Mouse (Mus musculus) forebrain, postnatal 0 days (tissue): ENCODE data around the gene Saysd1. TPM values are rescaled to one million over a fixed set of nuclear protein-coding genes. Genes with fewer than 3 reads are reported as not detected.

ENCODE experiments used
- ATAC-seq: fragments of 200-750 bp; cut with Nextera tagmentation; 2 replicates; pipeline ENCODE4 v1.8.0; 2017; ENCODE audit warnings: mild to moderate bottlenecking, moderate library complexity
- DNase-seq: peaks from one replicate; pipeline ENCODE4 v3.0.0-alpha.2; 2015
- H3K27ac ChIP-seq: fragments of 300-500 bp; sonication (generic); 2 replicates; pipeline ENCODE4 v1.5.1; 2014; ENCODE audit warnings: low read depth, mild to moderate bottlenecking, antibody characterized with exemption, low read length, moderate library complexity, mixed read lengths
- H3K27me3 ChIP-seq: fragments of 300-500 bp; sonication (generic); 2 replicates; pipeline ENCODE4 v1.6.1; 2014; ENCODE audit warnings: mild to moderate bottlenecking, low read length, mixed read lengths; ENCODE audit not compliant: insufficient read depth
- H3K36me3 ChIP-seq: fragments of 300-500 bp; sonication (generic); 2 replicates; pipeline ENCODE4 v1.6.1; 2014; ENCODE audit warnings: mild to moderate bottlenecking, moderate library complexity; ENCODE audit not compliant: insufficient read depth
- H3K4me1 ChIP-seq: fragments of 300-500 bp; sonication (generic); 2 replicates; pipeline ENCODE4 v1.6.1; 2014; ENCODE audit warnings: antibody characterized with exemption; ENCODE audit not compliant: insufficient read depth
- H3K4me2 ChIP-seq: fragments of 300-500 bp; sonication (generic); 2 replicates; pipeline ENCODE4 v1.6.1; 2014; ENCODE audit warnings: low read depth, mild to moderate bottlenecking, moderate library complexity
- H3K4me3 ChIP-seq: fragments of 300-500 bp; sonication (generic); 2 replicates; pipeline ENCODE4 v1.5.1; 2014; ENCODE audit warnings: low read depth, low read length, mixed read lengths
- H3K9ac ChIP-seq: fragments of 300-500 bp; sonication (generic); 2 replicates; pipeline ENCODE4 v1.6.1; 2014; ENCODE audit warnings: mild to moderate bottlenecking
- H3K9me3 ChIP-seq: fragments of 300-500 bp; sonication (generic); 2 replicates; pipeline ENCODE4 v1.6.1; 2016; ENCODE audit warnings: low read length
- CTCF ChIP-seq: sonication (generic); IDR thresholded peaks from 2 replicates; pipeline ENCODE4 v1.5.1; 2016; ENCODE audit warnings: antibody characterized with exemption, control low read depth, low read depth
- WGBS: fragments of 180-500 bp; shearing (Covaris S2); extraction: QIAGEN DNeasy Blood & Tissue Kit; methylation state at CpG from one replicate; pipeline ENCODE4 v1.1.7; 2014; 5-methylcytosine and 5-hydroxymethylcytosine counted together
- polyA plus RNA-seq: library from polyadenylated mRNA; unstranded; fragments of >200 nt; fragmentation: Nextera tagmentation; extraction: Ambion mirVana; gene quantifications from 2 replicates; pipeline ENCODE4 v1.2.1, GENCODE M21; 2015
- total RNA-seq: library from RNA; depleted of rRNA; stranded (reverse); fragments of >200 nt; gene quantifications from 2 replicates; pipeline ENCODE4 v1.2.3, GENCODE M21; 2014

Saysd1 gene
- total and polyA plus RNA-seq, 2 experiments from 2014 or later = 5.6 to 12.2 TPM

- Histone ChIP-seq H3K27ac (peak overlapping the region; percentile 94), H3K9ac (peak overlapping the region; percentile 87), H3K36me3 (no peaks in the 10 kb centered on the region), H3K4me1 (peaks cover 10% of the 10 kb centered on the region; the same call in 1 of the 2 replicates), H3K4me3 (peak overlapping the region; percentile 64), H3K27me3 (no peaks in the 10 kb centered on the region), H3K4me2 (peak overlapping the region; percentile 66), H3K9me3 (no peaks in the 10 kb centered on the region)
- peak; percentile 96 for ATAC-seq
- DNase-seq = peak; percentile 96
- 2% methylated on average over 56 of the region's 56 CpGs for WGBS
- no peak for TF ChIP-seq CTCF
These were observed 55.6 kb downstream of the Saysd1 start for GRCm38 (mm10) chr14:20082536-20083325.

- DNase-seq (no peak), ATAC-seq (no peak)
- Histone ChIP-seq H3K9ac (peak overlapping the region; percentile 87), H3K4me1 (peaks cover 10% of the 10 kb centered on the region; the same call in 1 of the 2 replicates), H3K4me2 (peak overlapping the region; percentile 66), H3K9me3 (no peaks in the 10 kb centered on the region), H3K36me3 (no peaks in the 10 kb centered on the region), H3K27ac (peak overlapping the region; percentile 94), H3K27me3 (no peaks in the 10 kb centered on the region), H3K4me3 (peak overlapping the region; percentile 64)
- TF ChIP-seq CTCF = no peak
- 67% methylated on average over 5 of the region's 5 CpGs for WGBS
These were observed 56.3 kb downstream of the Saysd1 start for GRCm38 (mm10) chr14:20081937-20082533.

- TF ChIP-seq CTCF = no peak
- Histone ChIP-seq H3K9me3 (no peaks in the 10 kb centered on the region), H3K36me3 (0 out of 2 replicates have a peak, but pooled peaks cover 4% of the 10 kb centered on the region), H3K27me3 (no peaks in the 10 kb centered on the region), H3K4me3 (no peak overlapping the region), H3K27ac (no peak overlapping the region), H3K4me1 (peaks cover 10% of the 10 kb centered on the region; the same call in 1 of the 2 replicates), H3K9ac (no peak overlapping the region), H3K4me2 (no peak overlapping the region)
- 97% methylated on average over 1 of the region's 1 CpGs for WGBS
- ATAC-seq (no peak), DNase-seq (no peak)
These were observed 57.2 kb downstream of the Saysd1 start for GRCm38 (mm10) chr14:20081084-20081483.

- no peak overlapping the region for H3K9ac ChIP-seq
- ATAC-seq (no peak), DNase-seq (no peak)
- WGBS = 85% methylated on average over 6 of the region's 6 CpGs
- no peak overlapping the region for H3K4me2 ChIP-seq
- H3K4me1 ChIP-seq = peaks cover 8% of the 10 kb centered on the region; the same call in 1 of the 2 replicates
- H3K9me3 ChIP-seq = no peaks in the 10 kb centered on the region
- H3K4me3 ChIP-seq = no peak overlapping the region
- H3K27ac ChIP-seq = no peak overlapping the region
- 0 out of 2 replicates have a peak, but pooled peaks cover 4% of the 10 kb centered on the region for H3K36me3 ChIP-seq
- no peaks in the 10 kb centered on the region for H3K27me3 ChIP-seq
- TF ChIP-seq CTCF = no peak
These were observed 61.2 kb downstream of the Saysd1 start for GRCm38 (mm10) chr14:20077181-20077580.

GRCm38 (mm10) chr14:20075544-20075943 is 62.8 kb downstream of the Saysd1 start:
- ATAC-seq = no peak

GRCm38 (mm10) chr14:20074759-20075158 is 63.6 kb downstream of the Saysd1 start:
- no peak for ATAC-seq
- Histone ChIP-seq H3K4me3 (no peak overlapping the region), H3K27ac (no peak overlapping the region), H3K4me2 (no peak overlapping the region), H3K9ac (no peak overlapping the region), H3K36me3 (0 out of 2 replicates have a peak, but pooled peaks cover 4% of the 10 kb centered on the region), H3K27me3 (no peaks in the 10 kb centered on the region), H3K9me3 (no peaks in the 10 kb centered on the region), H3K4me1 (no peaks in the 10 kb centered on the region)
- DNase-seq = no peak
- 70% methylated on average over 1 of the region's 1 CpGs for WGBS
- TF ChIP-seq CTCF = no peak

More at GRCm38 (mm10) chr14:20075544-20075943, 62.8 kb downstream of the Saysd1 start:
- H3K27me3 ChIP-seq = no peaks in the 10 kb centered on the region
- WGBS = 84% methylated on average over 7 of the region's 7 CpGs
- no peak overlapping the region for H3K27ac ChIP-seq
- no peaks in the 10 kb centered on the region for H3K9me3 ChIP-seq
- no peak for TF ChIP-seq CTCF
- H3K4me2 ChIP-seq = no peak overlapping the region
- H3K4me1 ChIP-seq = no peaks in the 10 kb centered on the region
- H3K9ac ChIP-seq = no peak overlapping the region
- no peak overlapping the region for H3K4me3 ChIP-seq
- 0 out of 2 replicates have a peak, but pooled peaks cover 4% of the 10 kb centered on the region for H3K36me3 ChIP-seq
- no peak for DNase-seq

GRCm38 (mm10) chr14:20070629-20071028 is 67.7 kb downstream of the Saysd1 start:
- peak; percentile 80 for TF ChIP-seq CTCF
- Histone ChIP-seq H3K27me3 (no peaks in the 10 kb centered on the region), H3K9ac (no peak overlapping the region), H3K4me3 (no peak overlapping the region), H3K4me2 (no peak overlapping the region), H3K27ac (no peak overlapping the region), H3K36me3 (no peaks in the 10 kb centered on the region), H3K4me1 (no peaks in the 10 kb centered on the region), H3K9me3 (no peaks in the 10 kb centered on the region)
- peak; percentile 66 for DNase-seq
- ATAC-seq = peak; percentile 80
